Mouse (Mus musculus): ENCODE data around the gene Atp8b5.
A peak's percentile ranks its signal among the peaks of the same experiment; 100 is the strongest.

Gene Atp8b5

DNA sequence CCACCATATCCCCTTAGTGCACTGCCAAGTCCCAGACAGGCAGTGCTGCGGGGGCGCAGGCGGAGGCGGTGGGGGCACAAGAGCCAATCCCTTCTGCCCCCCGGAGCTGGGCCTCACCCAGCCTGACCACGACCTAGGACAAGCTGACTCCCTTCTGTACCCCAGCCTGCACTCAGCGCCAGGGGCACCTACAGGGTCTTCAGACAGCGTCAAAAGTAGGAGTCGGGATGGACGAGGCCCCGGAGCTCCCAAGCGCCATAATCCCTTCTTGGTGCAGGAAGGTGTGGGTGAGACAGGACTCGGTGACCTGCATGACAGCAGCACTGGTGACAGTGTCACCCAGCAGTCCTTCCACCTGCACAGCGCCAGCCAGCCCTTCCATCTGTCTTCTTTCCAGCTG lies 147.8 kb downstream of the Atp8b5 start:
- no peak for DNase-seq (ENCODE audit: low spot score in 2 of 2)

- peak in 1 of 2 experiments; percentile 24 for DNase-seq (ENCODE audit: low spot score in 2 of 2)
These were observed 148.5 kb downstream of the Atp8b5 start for GRCm38 (mm10) chr4:43415221-43416070.

GRCm38 (mm10) chr4:43416071-43416490 lies 149.1 kb downstream of the Atp8b5 start:
- DNase-seq (ENCODE audit: low spot score in 2 of 2): no peak

GRCm38 (mm10) chr4:43417269-43418062 lies 150.5 kb downstream of the Atp8b5 start:
- DNase-seq (ENCODE audit: low spot score in 2 of 2): peak in 1 of 2 experiments; percentile 39

DNA sequence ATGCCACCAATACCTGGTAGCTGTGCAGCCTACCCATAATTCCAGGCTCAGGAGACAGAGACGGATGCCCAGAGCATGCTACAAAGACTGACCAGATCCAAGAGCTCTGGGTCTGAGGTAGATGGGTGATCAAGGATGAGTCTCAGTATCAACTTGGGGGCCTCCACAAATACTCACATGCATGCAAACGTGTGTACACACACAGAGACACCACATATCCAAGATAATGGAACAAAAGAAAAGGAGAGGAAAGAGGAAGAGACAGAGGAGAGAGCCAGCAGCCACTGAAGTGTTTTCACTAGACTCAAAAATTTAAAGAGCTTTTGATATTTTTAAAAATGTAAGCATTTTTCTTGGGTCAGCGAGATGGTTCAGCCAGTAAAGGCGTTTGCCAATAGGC lies 151.5 kb downstream of the Atp8b5 start:
- DNase-seq (ENCODE audit: low spot score in 2 of 2): no peak

DNA sequence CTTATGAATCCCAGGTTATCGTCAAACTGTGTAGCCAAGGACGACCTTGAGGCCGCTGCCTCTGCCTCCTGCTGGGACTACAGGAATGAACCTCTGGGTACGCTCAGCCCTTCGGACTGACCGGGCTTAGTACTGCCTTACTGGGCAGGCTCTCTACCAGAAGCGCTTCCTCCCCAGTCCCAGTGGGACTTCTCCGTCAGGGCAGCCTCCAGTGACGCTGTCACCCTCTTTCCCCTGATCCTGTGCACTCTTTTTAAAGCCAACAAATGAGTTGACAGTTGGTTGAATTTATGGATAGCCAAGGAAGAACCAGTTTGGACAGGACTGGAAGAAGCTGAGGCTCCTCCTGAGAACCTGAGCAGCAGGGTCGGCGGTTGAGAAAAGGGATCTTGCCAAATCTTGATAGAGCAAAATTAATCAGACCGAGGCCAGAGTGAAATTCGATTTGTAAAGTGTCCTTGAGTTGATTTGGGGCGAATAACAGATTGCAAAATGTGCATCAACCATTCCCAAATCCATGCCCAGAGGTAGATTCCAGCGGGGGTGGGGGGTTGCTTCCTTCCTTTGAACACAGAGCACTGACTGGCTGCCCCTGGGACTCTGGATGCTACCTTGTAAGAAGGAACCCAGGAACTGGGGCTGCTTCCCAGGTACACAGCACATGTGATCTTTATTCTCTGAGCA lies 152.2 kb downstream of the Atp8b5 start:
- no peak for DNase-seq (ENCODE audit: low spot score in 2 of 2)

DNA sequence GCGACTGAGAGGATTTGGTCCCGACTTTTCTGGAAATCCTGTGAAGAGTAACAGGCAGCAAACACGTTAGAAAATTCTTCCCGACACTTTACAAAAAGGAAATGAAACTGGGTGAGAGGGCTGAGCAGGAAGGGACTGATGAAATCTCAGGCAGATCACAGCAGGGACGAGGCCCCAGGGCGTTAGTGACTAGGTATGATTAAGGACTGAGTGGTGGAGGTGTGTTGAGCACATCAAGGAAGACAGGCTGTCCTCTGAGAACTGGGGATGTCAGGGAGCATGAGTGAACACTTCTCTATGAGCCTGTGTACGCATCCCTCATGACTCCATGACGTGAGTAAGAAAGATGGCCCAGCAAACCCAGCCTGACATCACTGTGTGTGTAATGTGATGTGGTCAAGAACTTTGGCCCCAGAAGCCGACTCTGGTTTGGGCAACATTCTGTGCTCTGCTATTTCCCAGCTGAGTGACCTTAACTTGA lies 152.9 kb downstream of the Atp8b5 start:
- no peak for DNase-seq (ENCODE audit: low spot score in 2 of 2)

DNA sequence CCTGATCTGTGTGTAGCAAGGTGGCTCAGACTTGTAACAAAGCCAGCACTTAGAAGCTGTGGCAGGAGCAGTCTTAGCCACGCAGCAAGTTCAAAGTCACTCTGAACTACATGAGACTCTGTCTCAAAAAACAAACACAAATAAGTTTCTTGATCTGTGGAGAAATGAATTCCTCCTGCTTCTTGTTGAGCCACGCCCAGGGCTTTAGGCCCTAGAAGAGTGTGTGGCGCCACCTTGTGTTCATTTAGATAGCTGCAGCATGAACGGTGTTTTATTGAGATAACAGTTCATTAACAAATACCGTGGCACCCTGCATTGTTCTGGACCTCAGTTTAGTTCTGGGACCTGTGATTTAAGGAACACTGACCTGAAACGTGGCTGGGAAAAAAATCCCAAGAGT lies 153.3 kb downstream of the Atp8b5 start:
- DNase-seq (ENCODE audit: low spot score in 2 of 2): peak; percentile 81 to 82

DNA sequence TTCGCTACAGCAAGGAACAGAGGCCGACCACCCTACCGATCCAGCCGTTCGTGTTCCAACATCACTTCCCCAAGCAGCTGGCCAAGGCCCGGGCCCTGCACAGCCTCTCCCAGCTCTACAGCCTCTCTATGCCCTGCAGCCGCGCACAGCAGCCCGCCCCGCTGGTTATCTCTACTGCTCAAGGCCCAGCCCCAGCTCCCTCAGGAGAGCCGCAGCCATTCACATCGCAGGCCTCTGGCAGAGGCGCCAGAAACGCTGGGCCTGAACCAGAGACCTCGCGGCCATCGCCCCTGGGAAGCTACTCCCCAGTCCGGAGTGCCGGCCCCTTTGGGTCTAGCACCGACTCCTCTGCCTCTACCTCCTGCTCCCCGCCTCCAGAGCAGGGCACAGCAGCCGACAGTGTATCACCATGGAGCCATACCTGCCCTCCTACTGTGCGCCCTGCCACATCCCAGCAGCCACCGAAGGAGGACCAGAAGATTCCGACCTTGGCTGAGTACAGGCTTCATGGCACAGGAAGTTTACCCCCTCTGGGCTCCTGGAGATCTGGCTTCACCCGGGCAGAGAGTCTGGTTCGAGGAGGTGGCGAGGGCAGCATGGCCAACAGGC lies 154.8 kb downstream of the Atp8b5 start:
- DNase-seq (ENCODE audit: low spot score in 2 of 2): peak in 1 of 2 experiments; percentile 29
